Mouse (Mus musculus): ENCODE data around the gene Atp1b1.

GRCm38 (mm10) chr1:164494741-164495512, 36.8 kb upstream of the Atp1b1 start:
- TF ChIP-seq CTCF (conservative IDR thresholded peaks at IDR 0.05; ENCODE audit: insufficient read depth, insufficient read length, low read depth, low read length) (no peak), POLR2A (IDR thresholded peaks at IDR 0.05; ENCODE audit: low read depth, low read length) (no peak)

Data from kidney, adult 2 months (tissue).